Mouse (Mus musculus) effector memory CD4-positive, alpha-beta T cell, adult 7 months (primary cell): ENCODE measurements around the gene Psme2b. TPM values are rescaled to one million over a fixed set of nuclear protein-coding genes. Genes with fewer than 3 reads are reported as not detected.

Experiments used
- polyA plus RNA-seq: library from polyadenylated mRNA; unstranded; fragments of 100-300 nt; shearing (Covaris generic); gene quantifications from one replicate; pipeline ENCODE4 v1.2.1, GENCODE M21; 2017

The Psme2b gene
- 101 TPM for polyA plus RNA-seq

DNA sequence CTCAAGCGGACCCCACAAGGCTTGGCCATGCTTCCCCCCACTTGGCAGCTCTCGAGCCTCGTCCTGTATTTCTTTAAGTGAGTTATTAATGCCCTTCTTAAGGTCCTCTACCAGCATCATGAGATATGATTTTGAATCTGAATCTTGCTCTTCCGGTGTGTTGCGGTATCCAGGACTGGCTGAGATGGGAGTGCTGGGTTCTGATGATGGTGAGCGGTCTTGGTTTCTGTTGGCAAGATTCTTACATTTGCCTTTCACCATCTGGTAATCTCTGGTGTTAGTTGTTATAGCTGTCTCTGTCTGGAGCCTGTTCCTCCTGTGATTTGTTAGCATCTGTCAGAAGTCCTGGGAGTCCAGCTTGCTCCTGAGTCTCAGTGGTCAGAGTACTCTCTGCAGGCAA is at the start of gene Psme2b:
TSS of gene Psme2b (minus strand) at position 101 of the 400 bp plus-strand sequence.

DNA sequence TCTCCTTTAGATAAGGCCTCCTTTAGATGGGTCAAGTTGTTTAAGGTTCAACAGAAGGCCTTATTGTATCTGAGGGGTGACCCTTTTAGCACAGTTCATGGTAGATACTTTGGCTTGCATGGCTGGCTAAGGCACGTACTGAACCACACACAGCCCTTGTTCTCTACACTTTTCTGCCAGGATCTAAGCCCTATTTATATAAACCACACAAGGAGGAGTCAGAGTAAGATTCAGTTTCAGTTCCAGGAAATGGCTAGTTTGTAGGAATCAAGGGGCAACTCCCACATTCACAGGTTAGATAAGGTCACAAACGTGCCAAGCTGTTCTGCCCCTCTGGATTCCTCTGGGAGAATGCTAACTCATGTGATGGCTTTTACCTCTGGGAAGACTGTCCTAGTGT is 48.0 kb upstream of the Psme2b start, which contains the start of gene Tgtp1:
TSS of gene Tgtp1 (minus strand) at position 155 of the 400 bp plus-strand sequence.

DNA sequence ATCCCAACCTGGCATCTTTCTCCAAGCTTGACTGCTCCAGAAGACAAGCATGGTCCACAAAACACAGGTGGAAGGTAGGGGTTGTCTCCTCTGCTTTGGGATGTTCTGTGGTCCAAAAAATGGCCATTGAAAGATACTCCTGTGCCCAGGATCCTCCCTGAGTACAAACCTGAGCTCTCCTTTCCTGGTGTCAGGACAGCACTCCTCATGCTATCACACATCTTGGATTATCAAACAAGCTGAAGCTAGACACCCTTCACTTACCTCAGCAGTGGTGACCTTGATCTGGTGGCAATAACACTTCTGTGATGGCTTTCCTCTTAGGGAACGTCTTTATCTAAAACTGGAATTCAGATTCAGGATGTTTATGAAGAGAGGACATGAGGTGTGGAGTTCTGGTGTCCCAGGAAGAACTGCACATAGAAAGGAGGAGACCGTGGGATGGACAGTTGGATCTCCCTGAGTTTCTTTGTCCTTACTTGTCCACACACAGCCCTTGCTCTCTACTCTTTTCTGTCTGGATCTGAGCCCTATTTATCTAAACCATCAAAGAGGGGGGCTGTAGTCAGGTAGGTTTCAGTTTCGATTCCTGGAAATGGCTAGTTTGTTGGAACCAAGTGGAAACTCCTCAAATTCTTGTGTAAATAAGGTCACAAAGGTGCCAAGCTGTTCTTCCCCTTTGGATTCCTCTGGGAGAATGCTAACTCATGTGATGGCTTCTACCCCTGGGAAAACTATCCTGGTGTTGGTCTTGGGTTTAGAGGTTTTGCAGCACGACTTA is 45.9 kb upstream of the Psme2b start, which contains the start of gene Gm12185:
TSS of gene Gm12185 (minus strand) at position 487 of the 781 bp plus-strand sequence.

DNA sequence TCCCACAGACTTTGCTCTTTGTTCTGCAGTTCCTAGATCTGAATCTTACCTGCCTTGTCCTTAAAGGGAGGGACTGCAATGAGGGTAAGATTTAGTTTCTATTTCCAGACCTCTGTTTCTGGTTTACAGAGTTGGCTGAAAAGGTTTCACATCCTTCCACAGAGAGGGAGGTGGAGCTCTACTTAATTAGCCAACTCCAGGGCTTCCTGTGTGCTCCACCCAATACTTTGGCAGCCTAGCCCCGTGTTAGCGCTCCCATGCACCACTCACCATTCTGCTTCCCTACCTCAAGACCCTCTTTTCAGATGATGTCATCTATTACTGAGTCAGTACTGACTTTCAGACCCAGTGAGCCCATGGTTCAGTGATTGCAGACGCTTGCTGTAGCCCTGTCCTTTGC is 33.3 kb upstream of the Psme2b start, which contains the start of gene 9930111J21Rik1:
TSS of gene 9930111J21Rik1 (minus strand) at position 148 of the 400 bp plus-strand sequence.

DNA sequence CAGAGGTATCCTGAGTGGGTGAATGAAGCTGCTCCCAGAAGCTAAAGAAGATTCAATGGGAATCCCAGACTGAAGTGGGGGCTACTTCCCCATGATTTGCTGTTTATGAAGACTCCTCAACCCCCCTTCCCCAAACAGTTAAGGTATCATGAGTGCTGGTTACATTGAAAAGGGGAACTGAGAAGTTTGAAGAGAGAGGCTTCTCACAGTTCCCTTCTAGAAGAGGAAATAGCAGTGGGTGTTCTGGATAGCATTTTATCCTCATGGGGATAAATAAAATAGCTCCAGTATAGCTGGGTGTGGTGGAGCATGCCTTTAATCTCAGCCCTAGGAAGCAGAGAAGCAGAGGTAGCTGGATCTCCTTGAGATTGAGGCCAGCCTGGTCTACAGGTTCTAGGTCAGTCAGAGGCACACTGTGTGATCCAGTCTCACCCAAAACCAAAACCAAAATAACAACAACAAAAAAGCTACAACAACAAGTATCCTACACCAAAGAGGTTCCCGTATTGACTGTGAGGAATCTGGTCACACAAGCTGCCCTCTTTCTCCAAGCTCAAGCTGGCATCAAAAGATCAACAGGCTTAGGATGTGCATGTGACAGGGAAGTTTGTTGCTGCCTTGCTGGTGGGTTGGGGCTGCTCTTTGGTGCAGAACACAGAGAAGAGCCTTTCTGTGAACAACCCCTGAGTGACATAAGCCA is 32.4 kb upstream of the Psme2b start, which contains the start of gene Olfr56:
TSS of gene Olfr56 (plus strand) at position 650 of the 700 bp plus-strand sequence.

DNA sequence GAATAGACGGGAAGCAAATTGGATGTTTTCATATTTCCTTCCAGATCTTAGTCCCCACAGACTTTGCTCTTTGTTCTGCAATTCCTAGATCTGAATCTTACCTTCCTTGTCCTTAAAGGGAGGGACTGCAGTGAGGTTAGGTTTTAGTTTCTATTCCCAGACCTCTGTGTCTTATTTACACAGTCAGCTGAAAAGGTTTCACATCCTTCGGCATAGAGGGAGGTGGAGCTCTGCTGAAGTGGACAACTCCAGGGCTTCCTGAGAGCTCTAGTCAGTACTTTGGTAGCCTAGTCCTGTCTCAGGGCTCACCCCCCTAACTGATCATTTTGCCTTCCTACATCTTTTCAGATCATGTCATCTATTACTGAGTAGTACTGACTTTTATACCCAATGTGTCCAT is 44.0 kb downstream of the Psme2b start, which contains the start of gene Gm5431:
TSS of gene Gm5431 (minus strand) at position 194 of the 400 bp plus-strand sequence.

Other genes starting within 250 kb of the Psme2b start
- 570 TPM for gene Rack1, start 145.9 kb downstream of the Psme2b start, polyA plus RNA-seq
- gene Trim41, start 128.8 kb downstream of the Psme2b start, polyA plus RNA-seq: 0.68 TPM
- 0.80 TPM for gene Trim7, start 120.0 kb downstream of the Psme2b start, polyA plus RNA-seq
- 7.8 TPM for gene Gm12184, start 119.5 kb downstream of the Psme2b start, polyA plus RNA-seq
- 29.4 TPM for gene Irgm1, start 74.5 kb downstream of the Psme2b start, polyA plus RNA-seq
- gene Gm5431, start 44.0 kb downstream of the Psme2b start, polyA plus RNA-seq: 0.89 TPM
- 0.76 TPM for gene Olfr56, start 32.7 kb upstream of the Psme2b start, polyA plus RNA-seq
- gene 9930111J21Rik1, start 33.2 kb upstream of the Psme2b start, polyA plus RNA-seq: 101 TPM
- gene Gm12185, start 46.0 kb upstream of the Psme2b start, polyA plus RNA-seq: 1.7 TPM
- 54.3 TPM for gene Tgtp1, start 48.0 kb upstream of the Psme2b start, polyA plus RNA-seq
- 78.1 TPM for gene 9930111J21Rik2, start 105.1 kb upstream of the Psme2b start, polyA plus RNA-seq
- gene Tgtp2, start 118.0 kb upstream of the Psme2b start, polyA plus RNA-seq: 80.7 TPM
- 156 TPM for gene Ifi47, start 130.4 kb upstream of the Psme2b start, polyA plus RNA-seq
- gene Olfr1396, start 168.7 kb upstream of the Psme2b start, polyA plus RNA-seq: not detected
- 0.17 TPM for gene Olfr1395, start 196.1 kb upstream of the Psme2b start, polyA plus RNA-seq
- not detected for gene Olfr1394, start 208.2 kb upstream of the Psme2b start, polyA plus RNA-seq
- 0.40 TPM for gene Btnl9, start 241.0 kb upstream of the Psme2b start, polyA plus RNA-seq